Mouse (Mus musculus): ENCODE data around the gene Stum.
"Not testable (repeated sequence)": the region's sequence is repeated elsewhere in the genome, so short reads cannot be mapped to it uniquely, and the experiment has no call there.

The Stum gene

GRCm38 (mm10) chr1:180483399-180484291, at the start of gene Stum:
Gene Stum (minus strand): TSS chr1:180483504.
- in situ Hi-C loops (cut with MboI; ENCODE audit: unreplicated experiment in 2 of 2): loop anchor here in 1 of 2 experiments (5.0 kb wide), 1 partner anchor 46 kb away; no protein-coding TSS in a partner anchor

- in situ Hi-C loops (cut with MboI; ENCODE audit: unreplicated experiment in 2 of 2): no loop called here
Measured at GRCm38 (mm10) chr1:180532671-180533070, 49.4 kb upstream of the Stum start.

- in situ Hi-C loops (cut with MboI; ENCODE audit: unreplicated experiment in 2 of 2): no loop called here
Measured at GRCm38 (mm10) chr1:180530457-180531263, 47.4 kb upstream of the Stum start.

- in situ Hi-C loops (cut with MboI; ENCODE audit: unreplicated experiment in 2 of 2): loop anchor here in 1 of 2 experiments (5.0 kb wide), 1 partner anchor 43 kb away; no protein-coding TSS in a partner anchor
Measured at GRCm38 (mm10) chr1:180529847-180530246, 46.5 kb upstream of the Stum start.

- in situ Hi-C loops (cut with MboI; ENCODE audit: unreplicated experiment in 2 of 2): loop anchor here in 1 of 2 experiments (5.0 kb wide), 1 partner anchor 38 kb away; no protein-coding TSS in a partner anchor
Measured at GRCm38 (mm10) chr1:180525301-180525700, 42.0 kb upstream of the Stum start.

GRCm38 (mm10) chr1:180523320-180523719, 40.0 kb upstream of the Stum start:
- in situ Hi-C loops (cut with MboI; ENCODE audit: unreplicated experiment in 2 of 2): no loop called here

GRCm38 (mm10) chr1:180520190-180520589, 36.9 kb upstream of the Stum start:
- in situ Hi-C loops (cut with MboI; ENCODE audit: unreplicated experiment in 2 of 2): no loop called here

- in situ Hi-C loops (cut with MboI; ENCODE audit: unreplicated experiment in 2 of 2): no loop called here
Measured at GRCm38 (mm10) chr1:180519520-180519919, 36.2 kb upstream of the Stum start.

GRCm38 (mm10) chr1:180518899-180519298, 35.6 kb upstream of the Stum start:
- in situ Hi-C loops (cut with MboI; ENCODE audit: unreplicated experiment in 2 of 2): not testable (repeated sequence)

- in situ Hi-C loops (cut with MboI; ENCODE audit: unreplicated experiment in 2 of 2): no loop called here
Measured at GRCm38 (mm10) chr1:180518412-180518811, 35.1 kb upstream of the Stum start.

- in situ Hi-C loops (cut with MboI; ENCODE audit: unreplicated experiment in 2 of 2): no loop called here
Measured at GRCm38 (mm10) chr1:180517390-180518054, 34.2 kb upstream of the Stum start.

- in situ Hi-C loops (cut with MboI; ENCODE audit: unreplicated experiment in 2 of 2): no loop called here
Measured at GRCm38 (mm10) chr1:180514077-180514476, 30.8 kb upstream of the Stum start.

GRCm38 (mm10) chr1:180510879-180511278, 27.6 kb upstream of the Stum start:
- in situ Hi-C loops (cut with MboI; ENCODE audit: unreplicated experiment in 2 of 2): no loop called here

GRCm38 (mm10) chr1:180510442-180510841, 27.1 kb upstream of the Stum start:
- in situ Hi-C loops (cut with MboI; ENCODE audit: unreplicated experiment in 2 of 2): no loop called here

- in situ Hi-C loops (cut with MboI; ENCODE audit: unreplicated experiment in 2 of 2): no loop called here
Measured at GRCm38 (mm10) chr1:180508662-180509061, 25.4 kb upstream of the Stum start.

- in situ Hi-C loops (cut with MboI; ENCODE audit: unreplicated experiment in 2 of 2): no loop called here
Measured at GRCm38 (mm10) chr1:180507291-180507791, 24.0 kb upstream of the Stum start.

GRCm38 (mm10) chr1:180506341-180506740, 23.0 kb upstream of the Stum start:
- in situ Hi-C loops (cut with MboI; ENCODE audit: unreplicated experiment in 2 of 2): no loop called here

GRCm38 (mm10) chr1:180504899-180505298, 21.6 kb upstream of the Stum start:
- in situ Hi-C loops (cut with MboI; ENCODE audit: unreplicated experiment in 2 of 2): no loop called here

GRCm38 (mm10) chr1:180503484-180503883, 20.2 kb upstream of the Stum start:
- in situ Hi-C loops (cut with MboI; ENCODE audit: unreplicated experiment in 2 of 2): no loop called here

GRCm38 (mm10) chr1:180502566-180502965, 19.3 kb upstream of the Stum start:
- in situ Hi-C loops (cut with MboI; ENCODE audit: unreplicated experiment in 2 of 2): no loop called here

Measured in v-Abl transformed pro-B cells (cell line).